Mouse (Mus musculus) MN1 (cell line): ENCODE results near the gene Olfr1111.
"Not testable (repeated sequence)": the region's sequence is repeated elsewhere in the genome, so short reads cannot be mapped to it uniquely, and the experiment has no call there.

Experiments used
- DNase-seq: peaks from one replicate; pipeline ENCODE4 v3.0.0-alpha.2; 2016; ENCODE audit warnings: low spot score

Olfr1111 gene

DNA sequence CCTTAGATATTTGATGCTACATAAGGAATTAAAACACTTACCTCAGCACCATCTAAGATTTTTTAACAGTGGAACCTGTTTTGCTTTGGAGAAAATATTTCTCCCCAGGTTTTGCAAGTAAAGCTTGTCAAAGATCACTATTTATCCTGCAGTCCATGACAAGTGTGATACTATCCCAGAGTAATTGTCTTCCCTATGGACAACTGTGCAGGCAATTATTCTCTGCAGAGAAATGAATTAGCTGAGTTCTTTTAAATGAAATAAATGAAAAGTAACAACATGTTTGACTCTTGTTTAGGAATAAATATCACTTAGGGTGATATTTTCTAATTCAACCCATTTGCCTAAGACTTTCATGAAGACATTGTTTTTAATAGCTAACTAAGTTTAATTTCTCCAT, at the start of gene Olfr1111:
TSS of gene Olfr1111 (minus strand) at position 101 of the 400 bp plus-strand sequence.
- DNase-seq: no peak

GRCm38 (mm10) chr2:87187498-87187897, 35.1 kb upstream of the Olfr1111 start, which contains the start of gene Olfr1112:
Gene Olfr1112, plus strand, starts transcription at chr2:87187798.
- no peak for DNase-seq

GRCm38 (mm10) chr2:87167731-87168130, 15.3 kb upstream of the Olfr1111 start:
- not testable (repeated sequence) for DNase-seq

DNA sequence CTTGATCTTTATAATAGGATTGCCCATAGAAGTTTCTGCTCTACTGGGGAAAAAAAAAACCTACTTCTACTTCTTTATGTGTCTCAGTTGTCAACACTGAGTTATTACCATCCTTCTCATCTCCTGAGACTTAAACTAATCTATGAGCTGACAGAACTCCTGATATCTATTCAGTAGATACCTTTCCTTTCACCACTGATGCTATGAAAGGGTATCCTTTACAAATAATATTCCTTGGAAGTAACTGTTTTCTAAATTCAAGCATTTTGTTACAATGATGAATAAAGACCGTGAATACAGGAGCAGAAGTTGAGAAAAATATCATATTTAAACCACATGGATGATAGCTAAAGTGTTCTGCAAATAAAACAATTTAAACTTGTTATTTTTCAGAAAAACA, 12.2 kb downstream of the Olfr1111 start, which contains the start of gene Olfr1110:
TSS of gene Olfr1110 (minus strand) at position 101 of the 400 bp plus-strand sequence.
- DNase-seq: no peak

GRCm38 (mm10) chr2:87114467-87114866, 38.0 kb downstream of the Olfr1111 start, which contains the start of gene Olfr259:
Gene Olfr259, minus strand, starts transcription at chr2:87114567.
- no peak for DNase-seq
